Mouse (Mus musculus): ENCODE results near the gene Ano5. TPM values are rescaled to one million over a fixed set of nuclear protein-coding genes. Genes with fewer than 3 reads are reported as not detected.

Gene Ano5
- total and polyA plus RNA-seq, 2 experiments = 0.09 TPM; not detected in 1

GRCm38 (mm10) chr7:51600021-51600420 is 89.2 kb downstream of the Ano5 start:
- Histone ChIP-seq H3K9ac (ENCODE audit: low read depth, low read length) (no peak overlapping the region), H3K27ac (replicated peaks; ENCODE audit: insufficient read depth, low read depth, low read length) (no peak overlapping the region), H3K79me2 (ENCODE audit: control insufficient read depth, insufficient read depth, low read length) (no peaks in the 10 kb centered on the region), H3K27me3 (ENCODE audit: control insufficient read depth, insufficient read depth, low read length) (no peaks in the 10 kb centered on the region), H3K4me3 (ENCODE audit: insufficient read depth, low read depth, low read length) (no peak overlapping the region), H3K36me3 (ENCODE audit: control insufficient read depth, insufficient read depth, low read length) (no peaks in the 10 kb centered on the region), H3K4me1 (ENCODE audit: control insufficient read depth, insufficient read depth, low read length) (no peaks in the 10 kb centered on the region)
- WGBS = 78% methylated on average over 4 of the region's 4 CpGs
- TF ChIP-seq POLR2A (IDR thresholded peaks at IDR 0.05; ENCODE audit: extremely low read depth, insufficient read depth, low read length) (no peak), CTCF (IDR thresholded peaks at IDR 0.05; ENCODE audit: low read depth, low read length) (no peak)
- DNase-seq (ENCODE audit: extremely low read depth, low read depth, low spot score) = no peak

- Histone ChIP-seq H3K27me3 (ENCODE audit: control insufficient read depth, insufficient read depth, low read length) (no peaks in the 10 kb centered on the region), H3K4me1 (ENCODE audit: control insufficient read depth, insufficient read depth, low read length) (no peaks in the 10 kb centered on the region), H3K4me3 (ENCODE audit: insufficient read depth, low read depth, low read length) (no peak overlapping the region), H3K27ac (replicated peaks; ENCODE audit: insufficient read depth, low read depth, low read length) (no peak overlapping the region), H3K36me3 (ENCODE audit: control insufficient read depth, insufficient read depth, low read length) (no peaks in the 10 kb centered on the region), H3K9ac (ENCODE audit: low read depth, low read length) (no peak overlapping the region), H3K79me2 (ENCODE audit: control insufficient read depth, insufficient read depth, low read length) (no peaks in the 10 kb centered on the region)
- TF ChIP-seq POLR2A (IDR thresholded peaks at IDR 0.05; ENCODE audit: extremely low read depth, insufficient read depth, low read length) (no peak), CTCF (IDR thresholded peaks at IDR 0.05; ENCODE audit: low read depth, low read length) (no peak)
- 92% methylated on average over 12 of the region's 12 CpGs for WGBS
- DNase-seq (ENCODE audit: extremely low read depth, low read depth, low spot score) = peak; percentile 17
These were observed 92.9 kb downstream of the Ano5 start for GRCm38 (mm10) chr7:51603741-51604140.

GRCm38 (mm10) chr7:51614404-51614803 is 103.6 kb downstream of the Ano5 start:
- no peaks in the 10 kb centered on the region for H3K4me1 ChIP-seq (ENCODE audit: control insufficient read depth, insufficient read depth, low read length)
- no peak overlapping the region for H3K9ac ChIP-seq (ENCODE audit: low read depth, low read length)
- H3K4me3 ChIP-seq (ENCODE audit: insufficient read depth, low read depth, low read length) = no peak overlapping the region
- H3K79me2 ChIP-seq (ENCODE audit: control insufficient read depth, insufficient read depth, low read length) = no peaks in the 10 kb centered on the region
- DNase-seq (ENCODE audit: extremely low read depth, low read depth, low spot score) = peak; percentile 22
- no peak overlapping the region for H3K27ac ChIP-seq (replicated peaks; ENCODE audit: insufficient read depth, low read depth, low read length)
- no peaks in the 10 kb centered on the region for H3K36me3 ChIP-seq (ENCODE audit: control insufficient read depth, insufficient read depth, low read length)
- TF ChIP-seq CTCF (IDR thresholded peaks at IDR 0.05; ENCODE audit: low read depth, low read length) (0 out of 2 replicates have a peak, but pooled peaks have one; percentile 14), POLR2A (IDR thresholded peaks at IDR 0.05; ENCODE audit: extremely low read depth, insufficient read depth, low read length) (no peak)
- H3K27me3 ChIP-seq (ENCODE audit: control insufficient read depth, insufficient read depth, low read length) = no peaks in the 10 kb centered on the region
- whole genome bisulfite sequencing = 33% methylated on average over 5 of the region's 5 CpGs

GRCm38 (mm10) chr7:51617941-51618340 is 107.1 kb downstream of the Ano5 start:
- TF ChIP-seq POLR2A (IDR thresholded peaks at IDR 0.05; ENCODE audit: extremely low read depth, insufficient read depth, low read length) (no peak), CTCF (IDR thresholded peaks at IDR 0.05; ENCODE audit: low read depth, low read length) (peak; percentile 20; the same call in 1 of the 2 replicates)
- peak; percentile 51 for DNase-seq (ENCODE audit: extremely low read depth, low read depth, low spot score)
- Histone ChIP-seq H3K27ac (replicated peaks; ENCODE audit: insufficient read depth, low read depth, low read length) (no peak overlapping the region), H3K79me2 (ENCODE audit: control insufficient read depth, insufficient read depth, low read length) (no peaks in the 10 kb centered on the region), H3K9ac (ENCODE audit: low read depth, low read length) (no peak overlapping the region), H3K36me3 (ENCODE audit: control insufficient read depth, insufficient read depth, low read length) (no peaks in the 10 kb centered on the region), H3K27me3 (ENCODE audit: control insufficient read depth, insufficient read depth, low read length) (peaks cover 9% of the 10 kb centered on the region), H3K4me1 (ENCODE audit: control insufficient read depth, insufficient read depth, low read length) (no peaks in the 10 kb centered on the region), H3K4me3 (ENCODE audit: insufficient read depth, low read depth, low read length) (no peak overlapping the region)

DNA sequence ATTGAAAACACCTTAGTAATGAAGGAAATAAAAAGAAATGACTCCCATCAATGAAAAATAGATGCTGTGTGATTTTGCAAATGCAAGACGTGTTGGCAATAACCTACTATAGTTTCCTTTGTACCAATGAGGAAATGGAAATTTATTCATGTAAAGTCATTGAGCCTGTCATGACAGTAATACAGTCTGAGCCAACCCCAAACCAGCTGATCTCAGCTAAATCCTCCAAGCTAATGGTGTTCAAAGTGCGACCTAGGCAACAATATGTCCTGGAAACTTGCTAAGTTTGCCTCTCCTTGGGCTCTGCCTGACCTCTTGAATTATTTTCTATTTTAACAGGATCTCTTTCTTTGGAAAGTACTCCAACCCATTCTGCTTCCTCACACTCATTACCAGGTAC is 107.6 kb downstream of the Ano5 start:
- no peaks in the 10 kb centered on the region for H3K79me2 ChIP-seq (ENCODE audit: control insufficient read depth, insufficient read depth, low read length)
- no peak overlapping the region for H3K27ac ChIP-seq (replicated peaks; ENCODE audit: insufficient read depth, low read depth, low read length)
- DNase-seq (ENCODE audit: extremely low read depth, low read depth, low spot score) = no peak
- H3K36me3 ChIP-seq (ENCODE audit: control insufficient read depth, insufficient read depth, low read length) = no peaks in the 10 kb centered on the region
- WGBS = 15% methylated on average over 2 of the region's 2 CpGs
- H3K4me3 ChIP-seq (ENCODE audit: insufficient read depth, low read depth, low read length) = no peak overlapping the region
- peaks cover 9% of the 10 kb centered on the region for H3K27me3 ChIP-seq (ENCODE audit: control insufficient read depth, insufficient read depth, low read length)
- H3K4me1 ChIP-seq (ENCODE audit: control insufficient read depth, insufficient read depth, low read length) = no peaks in the 10 kb centered on the region
- no peak overlapping the region for H3K9ac ChIP-seq (ENCODE audit: low read depth, low read length)
- TF ChIP-seq CTCF (IDR thresholded peaks at IDR 0.05; ENCODE audit: low read depth, low read length) (no peak), POLR2A (IDR thresholded peaks at IDR 0.05; ENCODE audit: extremely low read depth, insufficient read depth, low read length) (no peak)

- no peaks in the 10 kb centered on the region for H3K79me2 ChIP-seq (ENCODE audit: control insufficient read depth, insufficient read depth, low read length)
- DNase-seq (ENCODE audit: extremely low read depth, low read depth, low spot score) = no peak
- 32% methylated on average over 1 of the region's 1 CpGs for WGBS
These were observed 109.1 kb downstream of the Ano5 start for GRCm38 (mm10) chr7:51619977-51620376.

More at GRCm38 (mm10) chr7:51619977-51620376, 109.1 kb downstream of the Ano5 start:
- Histone ChIP-seq H3K4me3 (ENCODE audit: insufficient read depth, low read depth, low read length) (no peak overlapping the region), H3K27ac (replicated peaks; ENCODE audit: insufficient read depth, low read depth, low read length) (no peak overlapping the region), H3K27me3 (ENCODE audit: control insufficient read depth, insufficient read depth, low read length) (peaks cover 13% of the 10 kb centered on the region), H3K9ac (ENCODE audit: low read depth, low read length) (no peak overlapping the region), H3K4me1 (ENCODE audit: control insufficient read depth, insufficient read depth, low read length) (no peaks in the 10 kb centered on the region), H3K36me3 (ENCODE audit: control insufficient read depth, insufficient read depth, low read length) (no peaks in the 10 kb centered on the region)
- no peak for TF ChIP-seq CTCF (IDR thresholded peaks at IDR 0.05; ENCODE audit: low read depth, low read length)
- TF ChIP-seq POLR2A (IDR thresholded peaks at IDR 0.05; ENCODE audit: extremely low read depth, insufficient read depth, low read length) = no peak
